Mouse (Mus musculus) retina, postnatal 7 days (tissue): ENCODE results near the gene Neurl1a.

Source experiments
- DNase-seq: peaks from one replicate; pipeline ENCODE4 v3.0.0-alpha.2; 2012; ENCODE audit warnings: low read depth, low spot score

Gene Neurl1a

DNA sequence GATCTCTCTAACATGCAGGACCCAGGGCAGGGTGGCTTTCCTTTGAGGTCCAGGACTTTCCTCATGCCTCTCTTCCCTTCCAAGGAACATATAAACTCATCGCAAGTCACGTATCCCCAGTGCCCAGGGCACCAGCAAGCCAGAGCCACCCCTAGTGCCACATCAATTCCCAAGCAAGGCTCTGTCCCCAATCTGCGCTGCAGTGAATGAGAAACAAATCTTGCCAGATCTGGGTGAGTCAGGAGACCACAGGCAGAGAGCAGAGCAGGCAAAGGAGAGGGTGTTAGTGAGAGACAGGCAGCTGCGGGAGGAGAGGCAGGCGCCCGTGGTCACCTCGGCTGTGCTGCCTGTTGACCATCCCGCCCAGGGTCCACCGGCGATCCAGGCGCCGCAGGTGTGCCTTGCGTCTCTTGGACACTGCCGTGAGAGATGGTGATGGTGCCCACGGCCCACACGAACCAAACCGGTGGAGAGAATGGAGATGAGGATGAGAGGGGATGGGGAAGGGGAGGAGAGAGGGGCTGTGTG lies 104.1 kb downstream of the Neurl1a start:
- no peak for DNase-seq

DNA sequence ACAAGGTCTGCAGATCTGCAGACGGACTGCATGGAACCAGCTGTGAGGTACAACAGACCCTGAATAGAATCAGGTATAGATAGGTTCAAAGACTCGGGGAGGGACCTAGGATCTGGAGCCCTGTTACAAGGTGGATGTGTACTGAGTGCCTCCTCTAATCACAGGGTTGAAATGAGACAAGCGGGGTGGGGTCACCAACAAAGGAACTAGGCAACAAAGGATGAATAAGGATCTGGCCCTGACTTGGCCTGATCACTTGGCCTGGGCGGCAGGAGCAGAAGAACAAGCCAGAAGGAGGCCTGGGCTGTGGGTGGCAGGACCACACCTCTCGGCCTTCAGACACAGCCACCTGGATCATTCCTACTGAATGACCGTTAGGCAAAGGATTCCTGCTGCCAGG lies 107.0 kb downstream of the Neurl1a start:
- DNase-seq = no peak

DNA sequence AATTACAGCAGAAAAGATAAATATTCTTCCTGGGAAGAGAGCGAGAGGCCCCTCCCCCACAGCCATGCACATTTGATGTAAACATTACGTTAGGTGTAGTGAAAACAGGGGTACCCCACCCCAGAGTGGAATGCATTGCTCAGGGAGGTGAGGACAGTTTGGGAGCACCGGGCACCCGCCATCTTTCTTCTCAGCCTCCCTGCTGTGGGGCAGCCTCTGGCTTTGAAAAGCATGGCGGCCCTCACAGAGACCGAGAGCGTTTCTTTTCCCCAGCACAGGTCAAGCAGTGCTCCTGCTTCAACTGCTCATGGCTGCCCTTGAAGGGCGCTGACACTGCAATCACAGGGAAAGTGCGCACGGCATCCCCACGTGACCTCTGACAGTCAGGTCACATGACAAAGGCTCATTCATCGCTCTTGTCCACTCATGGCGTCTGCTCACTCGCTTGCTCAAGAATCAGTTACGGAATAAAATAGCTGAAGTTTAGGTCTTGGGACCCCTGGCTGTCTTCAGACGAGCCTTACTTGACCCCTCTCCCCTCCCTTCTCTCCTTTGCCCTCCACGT lies 108.3 kb downstream of the Neurl1a start:
- no peak for DNase-seq

DNA sequence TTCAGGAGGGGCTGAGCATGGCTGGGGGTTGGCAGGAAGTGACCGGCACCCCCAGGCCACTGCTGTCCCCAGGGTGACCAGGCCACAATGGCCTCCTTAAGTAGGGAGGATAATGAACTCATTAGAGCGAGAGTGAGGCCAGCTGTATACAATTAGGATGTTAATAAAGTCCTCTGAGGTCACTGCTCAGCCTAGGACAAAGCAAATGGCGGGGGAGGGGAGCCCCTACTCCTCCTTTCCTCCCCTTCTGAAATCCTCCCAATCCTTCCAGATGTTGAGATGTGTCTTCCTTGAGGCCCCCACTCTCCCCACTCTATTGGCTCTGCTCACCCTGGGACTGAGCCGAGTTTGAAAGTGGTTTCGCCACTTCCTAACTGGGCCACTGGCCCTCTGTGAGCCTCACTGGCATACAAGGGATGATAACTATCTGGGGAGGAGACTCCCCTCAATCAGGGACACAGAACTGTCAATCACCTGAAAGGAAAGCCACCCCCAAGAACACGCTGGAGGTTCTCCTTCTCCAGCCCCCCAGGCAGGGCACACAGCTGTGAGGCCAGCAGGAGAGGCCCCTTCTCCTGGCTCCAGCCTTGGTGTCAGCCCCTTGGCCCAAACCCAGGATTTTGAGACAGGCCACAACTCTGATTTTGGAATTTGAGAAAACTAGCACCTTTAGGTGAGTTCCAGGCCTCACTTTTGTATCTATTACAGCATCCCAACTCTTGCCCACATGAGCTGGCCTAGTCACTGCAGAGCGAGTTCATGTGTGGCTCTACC lies 112.9 kb downstream of the Neurl1a start:
- no peak for DNase-seq

DNA sequence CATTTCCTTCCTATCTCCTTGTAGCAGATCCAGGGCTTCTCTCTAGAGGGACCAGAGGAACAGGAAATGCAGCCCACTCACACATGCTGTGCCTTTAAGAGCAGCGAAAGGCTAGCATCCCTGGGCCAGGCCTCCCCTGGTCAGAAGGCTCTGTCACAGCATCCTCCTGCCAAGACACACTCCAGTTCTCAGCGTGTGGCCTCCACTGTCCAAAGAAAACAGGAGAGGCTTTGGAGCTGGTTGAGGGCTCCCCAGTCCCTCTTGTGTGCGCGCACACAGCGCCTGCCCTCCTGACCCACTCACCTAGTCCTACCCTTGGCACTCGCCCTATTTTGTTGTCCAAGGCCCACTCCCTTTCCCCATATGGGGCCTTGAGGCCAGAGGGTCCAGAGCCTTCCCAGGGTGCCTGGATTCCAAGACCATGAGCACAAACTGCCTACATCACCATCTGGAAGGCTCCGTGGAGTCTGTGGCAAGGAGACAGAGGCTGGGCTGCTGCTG lies 113.9 kb downstream of the Neurl1a start:
- no peak for DNase-seq

DNA sequence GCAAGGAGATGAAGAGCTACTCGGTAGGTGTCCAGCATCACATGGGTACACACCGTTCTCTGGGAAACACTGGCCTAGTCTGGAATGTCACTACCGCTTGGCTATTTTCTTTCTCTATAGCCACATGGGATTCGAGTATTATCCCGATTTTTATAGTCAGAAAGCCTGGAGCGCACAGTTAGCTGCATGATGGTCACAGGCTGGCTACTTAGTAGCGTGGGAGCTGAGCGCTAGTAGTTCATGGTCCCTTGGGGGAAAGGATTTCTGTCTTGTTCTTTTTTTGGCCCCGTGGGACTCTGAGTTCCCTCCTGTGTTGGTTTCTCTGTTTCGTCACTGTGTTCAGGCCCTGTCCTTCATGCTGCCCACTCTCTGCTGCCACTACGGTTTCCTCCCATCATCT lies 119.5 kb downstream of the Neurl1a start:
- DNase-seq = no peak

DNA sequence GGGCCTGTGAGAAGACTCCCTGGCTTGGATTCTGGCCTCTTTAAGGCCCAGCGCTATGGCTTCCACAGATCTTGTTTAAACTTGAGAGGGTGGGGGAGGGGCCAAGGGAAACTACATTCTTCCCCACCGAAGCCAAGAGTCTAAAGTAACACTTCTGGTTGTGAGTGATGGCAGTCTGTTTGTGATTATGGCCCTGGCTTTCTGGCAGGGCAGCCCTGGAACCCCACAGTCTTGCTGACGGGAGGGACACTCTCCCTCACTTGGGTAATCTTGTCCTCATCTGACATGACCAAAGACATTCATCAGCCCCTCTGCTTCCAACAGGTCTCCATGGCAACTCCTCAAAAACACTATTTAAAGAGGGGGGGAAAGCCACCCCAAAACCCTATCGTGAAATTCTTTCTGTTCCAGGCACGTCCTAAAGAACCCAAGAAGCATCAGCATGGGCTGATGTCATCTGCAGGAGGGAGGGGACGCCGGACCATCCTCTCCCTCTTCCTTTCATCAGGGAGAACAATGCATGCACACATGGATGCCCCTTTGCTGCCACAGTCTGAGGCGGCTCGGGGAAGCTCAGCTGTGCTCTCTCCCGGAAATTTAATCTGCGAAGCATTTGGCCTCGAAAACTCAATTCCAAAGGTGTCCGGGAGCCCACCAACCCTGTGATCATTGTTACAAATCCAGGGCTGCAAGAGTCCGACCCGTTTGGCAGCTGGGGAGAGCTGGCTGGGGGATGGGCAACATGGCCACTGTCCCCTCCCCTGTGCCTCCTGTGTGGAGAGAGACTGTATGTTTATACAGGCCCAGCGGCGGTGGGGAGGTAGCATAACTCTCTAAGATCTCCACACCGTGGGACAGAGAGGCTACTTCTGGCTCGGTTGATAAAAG lies 122.9 kb downstream of the Neurl1a start:
- no peak for DNase-seq

DNA sequence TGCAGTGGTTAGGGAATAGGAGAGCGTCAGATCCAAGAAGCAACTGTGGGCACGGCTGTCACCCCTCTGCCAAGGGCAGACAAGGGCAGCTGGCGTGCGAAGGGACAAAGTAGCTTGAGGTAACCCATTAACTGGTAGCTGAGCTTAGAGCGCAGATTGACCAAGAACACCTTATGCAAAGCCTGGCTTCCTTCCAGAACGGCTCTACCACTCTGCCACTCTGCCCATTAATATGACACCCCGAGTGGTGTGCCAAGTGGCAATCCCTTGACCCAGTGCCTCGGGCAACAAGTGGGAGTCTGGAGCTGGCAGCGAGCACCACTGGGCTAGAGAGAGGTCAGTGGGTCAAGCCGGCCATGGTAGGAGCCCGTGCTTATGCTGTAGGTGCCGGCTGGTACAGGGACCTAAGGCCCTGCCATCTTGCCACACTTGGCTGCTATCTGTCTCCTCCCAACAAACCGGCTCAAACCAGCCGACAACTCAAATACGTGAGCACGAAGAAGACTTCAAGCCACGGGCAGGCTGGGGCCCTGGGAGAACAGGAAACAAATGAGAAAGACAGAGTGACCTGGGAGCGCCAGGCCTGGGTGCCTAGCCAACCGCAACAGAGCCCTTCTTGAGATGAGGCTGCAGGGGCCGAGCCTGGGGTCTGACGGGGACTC lies 123.7 kb downstream of the Neurl1a start:
- DNase-seq = no peak

DNA sequence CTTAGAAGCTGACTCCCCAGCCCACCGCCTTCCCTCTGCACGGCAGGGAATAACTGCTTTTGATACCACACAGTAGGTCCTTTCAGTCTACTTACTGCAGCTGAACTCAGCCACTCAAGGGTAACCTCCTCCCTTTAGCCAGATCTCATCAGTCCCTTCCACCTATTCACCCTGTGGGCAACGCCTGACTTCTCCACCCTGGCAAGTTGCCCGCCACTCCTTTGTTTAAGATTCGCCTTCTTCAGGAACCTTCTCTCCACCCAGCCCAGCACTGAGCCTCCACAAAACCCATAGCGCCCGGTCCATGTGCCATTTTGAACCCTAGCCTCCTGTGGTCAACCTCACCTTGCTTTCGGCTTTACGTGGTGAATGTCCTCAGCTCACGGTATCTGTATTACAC lies 124.5 kb downstream of the Neurl1a start:
- no peak for DNase-seq

DNA sequence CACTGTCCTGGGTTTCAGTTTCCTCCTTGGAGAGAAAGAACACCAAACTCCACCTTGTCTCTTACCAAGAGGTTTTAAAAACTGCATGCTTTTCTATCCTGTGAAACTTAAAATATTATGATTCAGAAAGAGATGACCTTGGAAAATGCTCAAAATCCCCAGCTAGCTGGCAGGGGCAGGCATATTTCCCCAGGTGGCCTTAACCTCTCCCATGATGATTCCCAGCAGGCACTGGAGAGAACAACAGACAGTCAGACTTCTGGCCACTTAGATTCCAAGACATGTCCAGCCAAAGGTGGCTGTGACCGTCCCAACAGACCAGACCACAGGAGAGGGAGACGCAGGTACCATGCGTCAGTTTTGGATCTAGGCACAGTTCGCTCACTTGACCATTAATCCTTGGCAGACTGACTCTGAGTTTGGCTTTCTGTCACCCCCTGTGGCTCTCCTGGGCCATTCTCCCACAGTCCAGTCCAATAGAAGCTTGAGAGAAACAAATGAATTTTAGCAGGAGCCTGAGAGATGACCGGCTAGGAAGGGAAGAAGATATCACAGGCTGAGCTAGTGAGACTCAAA lies 125.6 kb downstream of the Neurl1a start:
- no peak for DNase-seq

DNA sequence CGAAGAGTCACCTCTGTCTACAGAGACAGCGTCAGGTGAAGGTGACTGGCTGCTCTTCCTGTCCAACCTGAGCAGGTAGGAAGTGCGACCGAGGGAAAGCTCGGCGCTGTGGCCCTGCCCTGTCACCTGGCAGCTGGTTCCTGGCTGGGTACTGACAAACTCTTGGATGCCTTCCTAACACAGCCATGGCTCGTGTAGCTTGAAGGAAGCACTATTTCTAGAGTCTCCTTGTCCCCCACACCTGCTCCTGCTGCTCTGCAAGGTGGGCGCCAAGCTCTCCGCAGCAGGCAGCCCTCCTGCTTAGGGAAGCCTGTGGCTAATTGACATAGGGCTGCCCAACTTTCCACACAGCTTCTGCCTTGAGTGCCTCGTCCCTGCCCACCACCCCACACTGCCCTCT lies 126.8 kb downstream of the Neurl1a start:
- no peak for DNase-seq

DNA sequence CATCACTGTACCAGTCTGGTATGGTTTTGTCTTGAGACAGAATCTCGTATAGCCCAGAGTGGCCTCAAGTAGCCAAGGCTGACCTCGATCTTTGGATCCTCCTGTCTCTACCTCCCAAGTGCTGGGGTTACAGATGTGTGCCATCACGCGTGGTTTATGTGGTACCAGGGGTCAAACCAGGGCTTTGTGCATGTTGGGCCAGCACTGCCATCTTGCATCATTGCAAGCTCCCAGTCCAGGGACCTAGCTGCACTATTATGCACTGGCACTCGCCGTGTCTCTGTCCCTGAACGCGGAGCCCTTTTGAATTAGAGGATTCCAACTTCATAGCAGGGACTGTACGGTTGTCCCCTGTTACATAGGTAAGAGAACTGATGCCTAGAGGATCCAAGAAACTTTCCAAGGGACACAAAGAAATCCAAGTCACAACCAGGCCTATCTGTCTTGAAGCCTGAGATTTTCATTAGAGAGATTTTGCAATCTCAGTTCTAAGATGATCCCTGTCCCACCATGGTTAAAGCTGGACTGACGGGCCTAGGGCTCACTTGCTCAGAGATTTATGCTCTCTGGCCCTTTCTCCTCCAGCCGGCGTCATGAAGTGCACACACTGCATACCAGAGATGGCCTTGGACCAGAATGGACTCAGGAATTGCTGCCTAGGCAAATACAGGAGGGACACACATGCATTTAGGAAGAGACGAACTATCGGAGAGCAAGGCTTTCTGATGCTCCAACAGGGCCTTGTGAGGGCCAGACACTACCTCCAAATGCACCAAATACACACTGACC lies 127.7 kb downstream of the Neurl1a start:
- no peak for DNase-seq

DNA sequence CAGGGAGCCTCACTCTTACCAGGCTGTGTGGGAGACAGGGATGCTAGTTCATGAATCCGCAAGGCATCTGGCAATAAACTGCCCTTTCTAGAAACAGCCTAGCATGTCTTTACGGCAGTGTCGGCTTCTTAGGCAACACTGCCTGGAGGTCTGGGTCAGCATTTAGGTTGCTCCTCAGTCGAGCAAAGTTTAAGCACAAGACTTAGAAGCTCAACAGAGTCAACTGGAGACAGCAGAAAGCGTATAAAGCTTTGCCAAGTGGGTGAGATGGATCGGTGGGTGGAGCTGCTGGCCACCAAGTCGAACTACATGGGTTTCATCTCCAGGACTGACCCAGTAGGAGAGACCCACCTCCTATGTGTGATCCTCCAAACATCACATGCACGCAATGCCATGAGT lies 128.3 kb downstream of the Neurl1a start:
- DNase-seq = no peak
